Mouse (Mus musculus): ENCODE results near the gene 5031439G07Rik. TPM values are rescaled to one million over a fixed set of nuclear protein-coding genes. Genes with fewer than 3 reads are reported as not detected.
"Not testable (repeated sequence)": the region's sequence is repeated elsewhere in the genome, so short reads cannot be mapped to it uniquely, and the experiment has no call there.

The 5031439G07Rik gene
- polyA plus RNA-seq (2016; fragmentation: Nextera tagmentation; extraction: Ambion mirVana): 10.7 and 12.3 TPM in 2 replicates

DNA sequence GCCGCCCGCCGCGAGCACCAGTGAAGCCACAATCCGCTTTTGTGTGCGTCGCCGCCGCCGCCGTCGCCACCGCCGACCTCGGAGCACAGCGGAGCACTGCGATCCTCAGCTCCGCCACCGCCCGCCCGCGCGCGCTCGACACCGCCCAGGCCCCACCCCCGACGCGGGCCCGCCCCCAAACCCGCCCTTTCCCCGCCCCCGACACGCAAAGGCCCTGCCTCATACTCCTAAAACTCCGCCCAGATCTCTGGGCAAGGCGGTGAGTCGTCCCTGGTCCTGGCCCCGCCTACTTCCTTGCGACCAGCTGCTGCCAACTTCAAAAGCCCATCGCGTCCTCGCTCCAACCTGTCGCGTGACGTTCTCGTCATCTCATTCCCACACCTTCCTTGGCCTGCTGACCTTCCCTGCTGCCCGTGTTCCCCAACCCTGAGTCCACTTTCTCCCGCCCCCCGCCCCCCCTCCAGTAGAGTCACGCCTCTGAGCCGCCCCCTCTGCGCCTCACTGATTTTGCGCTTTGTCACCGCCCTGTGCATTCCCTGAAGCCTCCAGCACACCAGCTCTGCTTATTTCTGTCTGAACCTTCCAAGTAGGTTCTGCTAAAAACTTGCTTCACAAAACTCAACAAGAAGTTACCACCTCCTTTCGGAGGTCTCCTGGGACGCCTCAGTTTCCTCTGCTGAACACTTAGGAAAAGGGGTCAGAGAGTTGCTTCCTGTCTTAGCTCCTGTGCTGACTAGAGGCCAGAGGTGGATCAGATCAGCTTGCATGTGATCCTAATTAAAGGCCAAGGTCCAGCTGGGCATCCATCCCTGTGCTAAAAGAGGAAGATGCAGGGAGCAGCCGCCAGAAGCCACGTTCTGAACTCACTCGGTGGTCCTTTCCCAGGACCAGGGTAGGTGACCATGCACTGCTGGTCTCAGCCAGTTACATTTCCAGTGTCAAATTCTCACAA, at the start of gene 5031439G07Rik:
Gene 5031439G07Rik (minus strand): TSS at position 678 of the 952 bp plus-strand sequence.
- peak; percentile 70 for ATAC-seq (ENCODE audit: insufficient number of reproducible peaks, insufficient read depth, low FRiP score, low TSS enrichment)
- H3K27me3 ChIP-seq: no peaks in the 10 kb centered on the region
- H3K36me3 ChIP-seq: no peaks in the 10 kb centered on the region
- peak within 1 kb of the TSS; percentile 84 for H3K4me3 ChIP-seq
- peak within 1 kb of the TSS; percentile 36; the same call in 1 of the 2 replicates for H3K27ac ChIP-seq
- no peaks in the 10 kb centered on the region for H3K9me3 ChIP-seq
- H3K4me2 ChIP-seq (replicated peaks): peak within 1 kb of the TSS; percentile 88
- H3K4me1 ChIP-seq: peaks cover 19% of the 10 kb centered on the region
- H3K9ac ChIP-seq: peak within 1 kb of the TSS; percentile 94
- under 1% methylated on average over 40 of the region's 59 CpGs for WGBS

DNA sequence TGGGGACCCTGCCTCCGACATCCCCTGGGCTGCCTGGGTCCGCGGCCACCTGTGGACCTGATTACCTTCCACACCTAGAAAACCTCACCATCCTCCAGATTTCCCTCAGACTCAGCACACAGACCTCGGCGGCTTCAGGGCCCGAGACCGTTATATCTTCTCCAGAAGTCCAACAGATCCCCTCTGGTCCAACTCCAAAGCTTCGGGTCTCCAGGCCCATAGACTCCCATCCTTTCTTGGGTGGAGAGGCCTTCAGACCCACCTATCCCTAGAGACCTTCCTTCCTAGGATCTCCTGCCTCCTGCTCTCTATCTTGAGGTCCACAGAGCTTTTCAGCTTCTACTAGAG, 49.0 kb upstream of the 5031439G07Rik start:
- H3K4me2 ChIP-seq (replicated peaks): peak overlapping the region; percentile 80
- WGBS: 10% methylated on average over 8 of the region's 8 CpGs
- peak overlapping the region; percentile 85 for H3K9ac ChIP-seq
- no peak overlapping the region for H3K27ac ChIP-seq
- ATAC-seq (ENCODE audit: insufficient number of reproducible peaks, insufficient read depth, low FRiP score, low TSS enrichment): no peak
- H3K4me3 ChIP-seq: peak overlapping the region; percentile 78
- no peaks in the 10 kb centered on the region for H3K27me3 ChIP-seq
- H3K4me1 ChIP-seq: peaks cover 20% of the 10 kb centered on the region
- H3K36me3 ChIP-seq: no peaks in the 10 kb centered on the region
- no peaks in the 10 kb centered on the region for H3K9me3 ChIP-seq

- under 1% methylated on average over 69 of the region's 75 CpGs for WGBS
- Histone ChIP-seq H3K27me3 (no peaks in the 10 kb centered on the region), H3K27ac (peak overlapping the region; percentile 30; the same call in 1 of the 2 replicates)
Observed at GRCm38 (mm10) chr15:85036566-85037342, 48.4 kb upstream of the 5031439G07Rik start.

DNA sequence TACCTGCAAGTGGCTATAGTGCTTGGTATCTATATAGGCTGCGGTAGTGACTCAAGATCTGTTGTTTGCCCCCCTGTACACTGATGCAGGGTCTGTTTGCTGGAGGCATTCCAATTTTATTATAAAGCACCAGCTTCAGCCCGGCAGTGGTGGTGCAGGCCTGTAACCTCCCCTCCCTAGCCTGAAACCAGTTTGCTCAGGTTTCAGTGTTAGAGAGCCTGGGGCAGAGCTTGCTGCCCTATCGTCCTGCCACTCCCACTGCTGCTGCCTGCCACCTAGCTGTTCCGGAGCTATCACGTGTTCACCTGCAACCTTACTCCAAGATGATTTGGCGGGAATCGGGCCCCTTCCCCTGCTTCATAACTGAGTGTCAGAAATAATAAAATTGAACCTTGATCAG, 45.6 kb upstream of the 5031439G07Rik start:
- not testable (repeated sequence) for ATAC-seq (ENCODE audit: insufficient number of reproducible peaks, insufficient read depth, low FRiP score, low TSS enrichment); H3K36me3 ChIP-seq; H3K27ac ChIP-seq; H3K27me3 ChIP-seq; H3K4me3 ChIP-seq; H3K4me2 ChIP-seq (replicated peaks); H3K9me3 ChIP-seq; H3K9ac ChIP-seq
- peaks cover 13% of the 10 kb centered on the region for H3K4me1 ChIP-seq
- WGBS: 25% methylated on average over 7 of the region's 7 CpGs

More at GRCm38 (mm10) chr15:85036566-85037342, 48.4 kb upstream of the 5031439G07Rik start:
- Histone ChIP-seq H3K9me3 (no peaks in the 10 kb centered on the region), H3K4me3 (peak overlapping the region; percentile 78), H3K4me1 (peaks cover 18% of the 10 kb centered on the region), H3K9ac (peak overlapping the region; percentile 85), H3K4me2 (replicated peaks) (peak overlapping the region; percentile 80), H3K36me3 (no peaks in the 10 kb centered on the region)
- ATAC-seq (ENCODE audit: insufficient number of reproducible peaks, insufficient read depth, low FRiP score, low TSS enrichment): peak; percentile 91

DNA sequence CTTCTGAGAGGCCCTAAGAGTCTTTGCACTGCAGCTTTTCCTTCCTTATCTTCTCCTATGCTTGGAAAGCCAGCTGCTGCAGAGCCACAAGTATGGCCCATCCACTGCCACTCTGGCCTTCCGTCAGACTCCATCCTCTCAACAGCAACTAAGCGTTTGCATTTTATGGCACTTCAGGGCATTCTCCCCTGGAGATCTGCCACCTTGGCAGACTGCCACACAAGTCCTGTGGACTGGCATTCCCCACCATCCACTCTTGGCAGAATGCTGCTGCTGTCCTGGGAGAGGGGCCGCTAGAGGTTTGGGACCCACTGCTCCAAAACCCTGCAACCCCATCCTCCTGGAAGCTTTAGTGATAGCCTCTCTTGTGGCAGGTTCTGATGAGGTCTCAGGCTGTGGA, 43.5 kb upstream of the 5031439G07Rik start:
- Histone ChIP-seq H3K36me3 (no peaks in the 10 kb centered on the region), H3K27ac (no peak overlapping the region), H3K9me3 (no peaks in the 10 kb centered on the region), H3K27me3 (0 out of 2 replicates have a peak, but pooled peaks cover 3% of the 10 kb centered on the region), H3K4me1 (peaks cover 3% of the 10 kb centered on the region; the same call in 1 of the 2 replicates), H3K9ac (no peak overlapping the region), H3K4me2 (replicated peaks) (no peak overlapping the region), H3K4me3 (no peak overlapping the region)
- 94% methylated on average over 3 of the region's 3 CpGs for WGBS
- no peak for ATAC-seq (ENCODE audit: insufficient number of reproducible peaks, insufficient read depth, low FRiP score, low TSS enrichment)

DNA sequence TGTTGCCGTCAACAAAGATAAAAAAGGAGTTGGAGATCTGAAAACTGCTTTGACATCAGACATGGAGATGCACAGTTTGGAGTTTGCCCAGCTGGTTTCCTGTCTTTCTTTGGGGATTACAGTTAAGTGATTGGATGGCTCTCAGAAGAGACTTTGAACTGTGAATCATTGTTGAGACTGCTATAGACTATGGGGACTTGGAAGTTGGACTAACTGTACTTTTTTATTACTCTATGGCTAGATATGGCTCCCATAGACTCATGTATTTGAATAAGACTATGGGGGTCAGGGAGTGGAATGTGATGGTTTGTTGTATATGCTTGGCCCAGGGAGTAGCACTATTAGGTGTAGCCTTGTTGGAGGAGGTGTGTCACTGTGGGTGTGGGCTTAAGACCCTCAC, 42.3 kb upstream of the 5031439G07Rik start:
- not testable (repeated sequence) for H3K27ac ChIP-seq; H3K36me3 ChIP-seq; H3K4me2 ChIP-seq (replicated peaks); H3K9me3 ChIP-seq; ATAC-seq (ENCODE audit: insufficient number of reproducible peaks, insufficient read depth, low FRiP score, low TSS enrichment); H3K4me3 ChIP-seq; H3K27me3 ChIP-seq; H3K4me1 ChIP-seq; H3K9ac ChIP-seq
- WGBS: 80% methylated on average over 1 of the region's 1 CpGs

- H3K9me3 ChIP-seq; H3K36me3 ChIP-seq; H3K4me3 ChIP-seq; H3K4me1 ChIP-seq; H3K9ac ChIP-seq; ATAC-seq (ENCODE audit: insufficient number of reproducible peaks, insufficient read depth, low FRiP score, low TSS enrichment); H3K4me2 ChIP-seq (replicated peaks); H3K27ac ChIP-seq; H3K27me3 ChIP-seq: not testable (repeated sequence)
- WGBS: 46% methylated on average over 1 of the region's 1 CpGs
Observed at GRCm38 (mm10) chr15:85028648-85029047, 40.3 kb upstream of the 5031439G07Rik start, which contains the start of gene Fam118a. TSS of gene Fam118a (plus strand) at chr15:85028948.

GRCm38 (mm10) chr15:85027740-85028139, 39.4 kb upstream of the 5031439G07Rik start:
- H3K36me3 ChIP-seq: no peaks in the 10 kb centered on the region
- H3K4me1 ChIP-seq: no peaks in the 10 kb centered on the region
- 51% methylated on average over 4 of the region's 4 CpGs for WGBS
- H3K4me2 ChIP-seq (replicated peaks): no peak overlapping the region
- no peak for ATAC-seq (ENCODE audit: insufficient number of reproducible peaks, insufficient read depth, low FRiP score, low TSS enrichment)
- H3K4me3 ChIP-seq: no peak overlapping the region
- H3K27ac ChIP-seq: no peak overlapping the region
- H3K9me3 ChIP-seq: no peaks in the 10 kb centered on the region
- no peak overlapping the region for H3K9ac ChIP-seq
- 0 out of 2 replicates have a peak, but pooled peaks cover 3% of the 10 kb centered on the region for H3K27me3 ChIP-seq

DNA sequence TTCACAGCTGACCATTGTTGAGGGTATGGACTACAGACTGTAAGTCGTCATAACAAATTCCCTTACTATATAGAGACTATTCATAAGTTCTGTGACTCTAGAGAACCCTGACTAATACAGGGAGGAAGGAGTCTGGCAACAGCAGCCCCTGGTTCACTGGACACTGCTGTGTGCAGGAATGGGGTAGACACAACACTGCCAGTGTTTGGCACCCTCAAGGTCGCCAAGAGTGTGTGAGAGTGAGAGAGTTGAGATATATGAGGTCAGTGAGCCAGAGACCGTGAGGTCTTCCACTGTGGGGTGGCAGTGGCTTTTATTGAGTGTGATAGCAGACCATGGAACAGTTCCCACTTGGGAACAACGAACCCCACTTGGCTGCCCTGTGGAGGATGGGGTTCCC, 37.8 kb upstream of the 5031439G07Rik start:
- Histone ChIP-seq H3K9ac (no peak overlapping the region), H3K4me2 (replicated peaks) (no peak overlapping the region), H3K27ac (no peak overlapping the region), H3K4me1 (no peaks in the 10 kb centered on the region), H3K36me3 (no peaks in the 10 kb centered on the region), H3K9me3 (no peaks in the 10 kb centered on the region), H3K27me3 (0 out of 2 replicates have a peak, but pooled peaks cover 3% of the 10 kb centered on the region), H3K4me3 (no peak overlapping the region)
- ATAC-seq (ENCODE audit: insufficient number of reproducible peaks, insufficient read depth, low FRiP score, low TSS enrichment): no peak
- WGBS: 76% methylated on average over 4 of the region's 4 CpGs

DNA sequence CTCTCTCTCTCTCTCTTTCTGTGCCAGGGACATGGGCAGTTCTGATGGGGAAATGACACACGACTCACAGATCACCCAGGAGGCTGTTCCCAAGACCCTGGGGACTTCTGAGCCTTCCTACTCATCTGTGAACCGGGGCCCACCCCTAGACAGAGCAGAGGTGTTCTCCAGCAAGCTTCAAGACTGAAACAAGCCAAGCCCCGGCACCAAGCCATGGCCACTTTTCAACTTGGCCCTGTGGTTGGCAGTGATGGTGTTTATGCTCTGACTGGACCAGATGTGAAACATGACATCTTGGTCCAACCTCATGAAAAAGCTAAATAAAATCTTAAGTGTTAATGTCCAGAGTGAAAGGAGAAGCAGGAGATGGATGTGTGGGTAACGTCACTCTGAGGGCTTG, 33.9 kb upstream of the 5031439G07Rik start:
- Histone ChIP-seq H3K27me3 (peaks cover 8% of the 10 kb centered on the region; the same call in 1 of the 2 replicates), H3K9ac (no peak overlapping the region), H3K27ac (no peak overlapping the region), H3K4me2 (replicated peaks) (no peak overlapping the region), H3K9me3 (no peaks in the 10 kb centered on the region), H3K4me1 (no peaks in the 10 kb centered on the region), H3K36me3 (no peaks in the 10 kb centered on the region), H3K4me3 (no peak overlapping the region)
- ATAC-seq (ENCODE audit: insufficient number of reproducible peaks, insufficient read depth, low FRiP score, low TSS enrichment): no peak
- WGBS: 71% methylated on average over 4 of the region's 4 CpGs

DNA sequence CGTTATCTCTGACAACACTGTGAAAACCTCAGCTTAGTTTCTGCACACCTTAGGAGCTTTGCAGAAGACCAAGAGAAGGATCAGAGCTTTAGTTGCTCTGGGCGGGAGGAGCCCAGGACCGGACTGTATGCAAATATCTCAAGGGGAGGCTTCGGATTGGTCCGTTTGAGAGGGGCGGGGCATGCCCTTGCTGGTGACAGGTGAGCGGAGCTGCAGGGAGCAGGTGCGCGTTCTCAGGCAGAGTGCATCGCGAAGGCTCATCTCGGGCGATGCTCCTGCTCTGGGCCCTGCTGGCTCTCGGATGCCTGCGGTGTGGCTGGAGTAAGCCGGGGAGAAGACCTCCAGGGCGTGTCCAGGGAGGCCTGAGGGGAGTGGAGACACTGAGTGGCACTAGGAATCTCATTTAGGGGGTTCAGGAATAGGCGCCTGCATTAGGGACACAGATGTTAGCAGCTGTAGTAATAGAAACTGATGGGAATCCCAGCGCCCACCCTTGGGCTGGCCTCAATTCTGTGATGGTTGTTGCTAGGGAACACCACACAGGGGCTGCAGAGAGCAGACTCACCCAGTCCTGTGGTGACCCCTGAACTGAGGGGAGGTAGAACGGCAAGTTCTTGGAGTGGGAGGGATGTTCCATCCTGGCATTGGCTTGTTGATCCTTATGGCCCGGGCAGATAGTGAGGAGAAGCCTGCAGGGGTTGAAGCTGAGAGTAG, 28.8 kb upstream of the 5031439G07Rik start, which contains the start of gene Upk3a:
Gene Upk3a (plus strand): TSS at position 191 of the 714 bp plus-strand sequence.
- H3K9ac ChIP-seq: no peak within 1 kb of the TSS
- 0 out of 2 replicates have a peak, but pooled peaks have one; percentile 48 for ATAC-seq (ENCODE audit: insufficient number of reproducible peaks, insufficient read depth, low FRiP score, low TSS enrichment)
- H3K4me3 ChIP-seq: no peak within 1 kb of the TSS
- H3K27me3 ChIP-seq: peaks cover 22% of the 10 kb centered on the region
- no peaks in the 10 kb centered on the region for H3K9me3 ChIP-seq
- 7% methylated on average over 21 of the region's 21 CpGs for WGBS
- H3K4me1 ChIP-seq: peaks cover 13% of the 10 kb centered on the region
- no peak within 1 kb of the TSS for H3K27ac ChIP-seq
- no peaks in the 10 kb centered on the region for H3K36me3 ChIP-seq
- H3K4me2 ChIP-seq (replicated peaks): no peak within 1 kb of the TSS

All from embryonic facial prominence, embryonic 12.5 days (tissue).